Mouse (Mus musculus) urinary bladder, postnatal 4 days (tissue): ENCODE measurements around the gene Gm9195.

Experiments used
- DNase-seq, 2 experiments: peaks; one replicate each; pipeline ENCODE4 v3.0.0; 2021 to 2022; ENCODE audit warnings: low spot score in 2 of 2

Gene Gm9195

DNA sequence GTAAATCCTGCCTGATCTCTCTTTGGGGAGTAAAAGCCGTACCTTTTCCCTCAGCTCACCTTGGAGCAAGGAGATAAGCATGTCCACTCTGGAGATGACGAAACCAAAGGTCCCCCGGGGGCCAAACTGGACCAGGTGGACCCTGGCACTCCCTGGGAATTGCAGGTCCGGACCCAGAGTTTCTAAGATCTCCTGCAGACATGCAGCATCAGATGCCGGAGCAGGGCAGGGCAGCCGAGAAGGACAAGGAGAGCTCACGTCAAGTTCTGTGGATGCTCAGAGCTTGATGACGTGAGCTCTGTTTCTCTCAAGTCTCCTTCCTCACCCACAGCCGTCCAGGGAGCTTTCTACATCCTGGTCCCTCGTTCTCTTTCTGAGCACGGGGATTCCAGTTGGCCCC, 48.7 kb downstream of the Gm9195 start:
- DNase-seq: no peak

DNA sequence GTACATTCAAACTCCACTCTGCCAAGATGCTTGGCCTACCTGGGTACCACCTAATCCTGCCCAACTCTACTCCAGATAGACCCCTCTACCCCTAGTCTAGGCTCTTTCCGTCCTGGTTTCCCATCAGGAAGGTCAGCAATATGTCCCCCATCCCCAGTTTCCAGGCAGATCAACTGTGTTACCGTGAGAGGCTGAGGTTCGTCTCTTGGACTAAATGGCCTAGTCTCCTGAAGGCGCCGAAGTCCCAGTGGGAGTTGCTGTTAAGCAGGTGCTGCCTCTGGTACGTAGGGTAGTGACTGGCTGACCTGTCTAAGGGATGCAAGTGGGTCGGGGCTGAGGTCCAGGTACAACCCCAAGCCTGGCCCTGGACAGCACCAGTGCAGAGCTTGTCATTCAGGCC, 50.7 kb downstream of the Gm9195 start:
- no peak for DNase-seq

DNA sequence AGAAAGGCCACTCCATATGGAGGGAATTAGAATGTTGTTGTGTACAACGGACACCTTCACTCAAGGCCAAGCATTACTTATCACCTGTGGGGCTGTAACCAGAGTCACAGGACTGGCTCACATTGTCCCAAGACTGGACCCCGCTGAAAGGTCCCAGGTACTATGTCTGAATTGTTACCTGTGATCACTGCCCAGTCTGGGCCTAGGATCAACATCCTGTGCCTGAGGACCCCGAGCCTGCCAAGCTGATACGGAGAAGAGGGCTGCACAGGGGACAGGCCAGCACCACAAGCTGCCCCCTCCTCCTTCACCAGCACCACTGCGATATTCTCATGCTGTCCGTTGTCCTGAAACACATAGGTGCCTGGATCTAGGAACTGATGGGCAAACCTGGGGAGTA, 51.2 kb downstream of the Gm9195 start:
- DNase-seq: no peak

DNA sequence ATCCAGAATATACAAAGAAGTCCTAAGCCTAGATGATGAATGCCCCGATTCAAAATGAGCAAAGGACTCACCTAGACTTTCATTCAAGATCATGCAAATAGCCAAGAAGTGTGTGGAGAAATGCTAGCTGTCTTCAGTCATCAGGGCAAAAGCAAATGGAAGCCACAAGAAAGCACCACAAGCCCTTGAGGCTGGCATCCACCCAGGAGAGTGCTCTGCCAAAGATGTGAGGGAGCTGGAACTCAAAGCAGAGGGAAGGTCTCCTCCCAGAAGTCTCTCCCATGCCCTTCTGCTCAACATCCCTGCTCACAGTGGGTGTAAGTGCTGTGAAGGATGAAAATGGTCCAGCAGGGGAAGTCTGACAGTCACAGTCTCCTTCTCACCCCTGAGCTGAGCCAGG, 52.7 kb downstream of the Gm9195 start:
- no peak for DNase-seq

DNA sequence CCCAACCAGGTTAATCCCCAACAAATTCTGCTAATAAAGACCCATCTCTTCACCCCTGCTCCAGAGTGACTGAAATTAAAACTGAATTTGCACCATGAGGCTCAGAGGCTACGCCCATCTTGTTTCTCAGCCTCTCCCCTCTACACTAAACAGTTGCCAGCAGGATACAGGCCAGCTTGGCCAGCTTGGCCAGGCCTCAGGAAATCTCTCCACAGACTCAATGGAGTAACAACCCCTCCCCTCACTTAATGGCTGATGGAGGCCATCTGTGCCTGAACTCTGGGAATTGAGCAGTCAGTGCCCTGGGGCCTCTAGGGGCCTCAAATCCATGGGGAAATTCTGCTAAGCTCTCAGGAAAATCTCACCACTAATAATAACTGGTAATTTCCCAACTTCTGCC, 101.9 kb downstream of the Gm9195 start:
- DNase-seq: peak; percentile 72 to 77

DNA sequence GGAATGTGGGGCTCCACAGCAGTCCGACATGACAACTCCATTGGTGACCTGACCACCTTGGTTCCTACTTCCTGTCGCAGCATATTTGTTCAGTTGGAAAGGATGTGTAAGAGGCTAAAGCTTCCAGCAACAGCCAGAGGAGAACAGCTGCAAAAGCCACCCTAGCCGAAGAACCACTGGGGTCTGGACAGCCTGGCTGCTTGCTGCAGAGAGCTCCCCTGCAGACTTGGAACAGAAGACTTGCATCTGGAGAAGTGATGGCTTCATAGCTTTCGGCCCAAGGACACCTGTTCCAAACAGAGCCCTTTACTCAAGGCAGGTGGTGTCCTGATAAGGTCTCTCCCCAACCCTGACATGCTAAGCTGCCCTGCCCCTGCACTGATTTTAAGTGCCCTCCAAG, 102.3 kb downstream of the Gm9195 start:
- DNase-seq: peak in 1 of 2 experiments; percentile 17

DNA sequence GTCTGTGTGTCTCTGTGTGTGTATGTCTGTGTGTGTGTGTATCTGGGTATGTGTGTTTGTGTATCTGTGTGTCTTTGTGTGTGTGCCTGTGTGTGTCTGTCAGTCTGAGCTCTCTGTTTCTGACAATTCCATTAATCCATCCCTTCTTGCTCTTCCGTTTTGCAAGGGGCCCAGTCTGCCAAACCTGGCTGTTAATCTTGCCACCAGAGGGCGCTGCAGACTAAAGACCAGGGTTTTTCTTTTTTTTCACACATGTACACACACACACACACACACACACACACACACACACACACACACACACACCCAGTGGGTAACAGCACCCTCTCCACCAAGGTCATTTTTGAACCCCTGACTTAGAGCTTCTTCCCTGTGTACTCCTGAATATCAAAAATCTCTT, 114.4 kb downstream of the Gm9195 start:
- DNase-seq: no peak
